Mouse (Mus musculus): Measurements from ENCODE around the gene Rasal1.

- TF ChIP-seq POLR2A (IDR thresholded peaks at IDR 0.05; ENCODE audit: insufficient read depth, low read length) (no peak), CTCF (IDR thresholded peaks at IDR 0.05; ENCODE audit: low read depth, low read length) (no peak)
These were observed 38.9 kb downstream of the Rasal1 start for GRCm38 (mm10) chr5:120687484-120687851.

Measured in ES-Bruce4 (cell line).